Mouse (Mus musculus) midbrain, embryonic 11.5 days (tissue): ENCODE results near the gene Ust. TPM values are rescaled to one million over a fixed set of nuclear protein-coding genes. Genes with fewer than 3 reads are reported as not detected.

Experiments used
- ATAC-seq: fragments of 200-750 bp; cut with Nextera tagmentation; 2 replicates; pipeline ENCODE4 v1.8.0; 2017; ENCODE audit warnings: moderate TSS enrichment, moderate library complexity; ENCODE audit not compliant: low FRiP score
- DNase-seq: peaks from one replicate; pipeline ENCODE4 v3.0.0; 2015; ENCODE audit warnings: low spot score; ENCODE audit errors: missing footprints
- H3K27ac ChIP-seq: fragments of 300-500 bp; sonication (generic); 2 replicates; pipeline ENCODE4 v1.5.1; 2014; ENCODE audit warnings: low read depth, low read length
- H3K27me3 ChIP-seq: fragments of 300-500 bp; sonication (generic); 2 replicates; pipeline ENCODE4 v1.6.1; 2014; ENCODE audit warnings: mild to moderate bottlenecking, low read length, moderate library complexity, mixed read lengths; ENCODE audit not compliant: control insufficient read depth, insufficient read depth
- H3K36me3 ChIP-seq: fragments of 300-500 bp; sonication (generic); 2 replicates; pipeline ENCODE4 v1.6.1; 2014; ENCODE audit warnings: mild to moderate bottlenecking, low read length, moderate library complexity, mixed read lengths; ENCODE audit not compliant: control insufficient read depth, insufficient read depth
- H3K4me1 ChIP-seq: fragments of 300-500 bp; sonication (generic); 2 replicates; pipeline ENCODE4 v1.6.1; 2014; ENCODE audit warnings: low read length; ENCODE audit not compliant: control insufficient read depth, insufficient read depth
- H3K4me2 ChIP-seq: fragments of 300-500 bp; sonication (generic); 2 replicates; pipeline ENCODE4 v1.6.1; 2014; ENCODE audit warnings: mild to moderate bottlenecking, moderate library complexity
- H3K4me3 ChIP-seq: fragments of 300-500 bp; sonication (generic); 2 replicates; pipeline ENCODE4 v1.5.1; 2014; ENCODE audit warnings: low read depth, low read length
- H3K9ac ChIP-seq: fragments of 300-500 bp; sonication (generic); 2 replicates; pipeline ENCODE4 v1.6.1; 2014; ENCODE audit warnings: low read length
- H3K9me3 ChIP-seq: fragments of 300-500 bp; sonication (generic); 2 replicates; pipeline ENCODE4 v1.6.1; 2016; ENCODE audit warnings: low read length; ENCODE audit not compliant: control insufficient read depth
- WGBS: fragments of 180-500 bp; shearing (Covaris S2); extraction: QIAGEN DNeasy Blood & Tissue Kit; methylation state at CpG from one replicate; pipeline ENCODE4 v1.1.7; 2014; 5-methylcytosine and 5-hydroxymethylcytosine counted together
- polyA plus RNA-seq: library from polyadenylated mRNA; unstranded; fragments of >200 nt; fragmentation: Nextera tagmentation; extraction: Ambion mirVana; gene quantifications from 2 replicates; pipeline ENCODE4 v1.2.1, GENCODE M21; 2014

Ust gene
- polyA plus RNA-seq, 1 experiment from 2014 or later = 2.9 TPM

DNA sequence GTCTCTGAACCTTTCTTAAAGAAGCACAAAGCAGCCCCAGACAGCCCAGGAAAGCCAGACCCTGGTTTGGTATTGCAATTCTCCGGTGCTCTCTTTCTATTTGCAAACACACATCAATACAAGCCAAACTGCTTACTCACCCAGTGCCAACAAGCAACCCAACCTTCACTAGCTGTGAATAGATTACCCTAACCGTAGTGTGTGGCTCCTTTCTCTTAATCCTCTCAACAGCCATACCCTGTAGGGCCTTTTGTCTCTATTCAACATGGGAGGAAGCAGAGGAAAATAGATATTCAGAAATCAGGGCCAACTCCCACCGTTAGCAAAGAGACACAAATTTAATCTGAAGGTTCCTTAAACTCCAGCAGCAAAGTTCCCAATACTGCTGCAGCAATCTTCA, 154.4 kb downstream of the Ust start:
- 9% methylated on average over 3 of the region's 3 CpGs for WGBS
- no peak overlapping the region for H3K4me2 ChIP-seq
- H3K9ac ChIP-seq = no peak overlapping the region

DNA sequence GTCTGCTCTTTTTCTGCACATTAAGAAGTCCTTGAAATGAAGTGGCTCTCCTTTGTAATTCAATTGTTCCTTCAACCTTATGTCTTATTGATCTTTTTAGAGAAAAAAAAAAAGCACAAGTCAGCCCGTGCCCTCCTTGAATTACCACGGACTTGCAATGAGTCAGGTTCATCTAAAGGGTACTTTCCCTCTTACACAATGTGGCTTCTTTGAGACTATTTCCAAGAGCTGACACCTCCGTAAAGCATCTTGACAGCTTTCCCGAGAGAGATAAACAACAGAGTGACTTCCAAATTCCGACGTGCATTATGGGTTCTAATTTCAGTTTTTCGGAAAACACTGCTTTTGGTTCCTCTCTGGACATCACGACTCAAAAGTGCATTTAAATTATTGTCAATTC, 155.3 kb downstream of the Ust start:
- no peak for DNase-seq
- 32% methylated on average over 8 of the region's 8 CpGs for WGBS
- Histone ChIP-seq H3K27ac (no peak overlapping the region), H3K4me2 (no peak overlapping the region), H3K4me1 (peaks cover 14% of the 10 kb centered on the region), H3K9ac (no peak overlapping the region), H3K27me3 (no peaks in the 10 kb centered on the region), H3K36me3 (no peaks in the 10 kb centered on the region), H3K9me3 (no peaks in the 10 kb centered on the region), H3K4me3 (no peak overlapping the region)
- ATAC-seq = no peak

More for the DNA sequence above, 154.4 kb downstream of the Ust start:
- no peak overlapping the region for H3K4me3 ChIP-seq
- no peaks in the 10 kb centered on the region for H3K36me3 ChIP-seq
- DNase-seq = no peak
- H3K4me1 ChIP-seq = peaks cover 14% of the 10 kb centered on the region
- H3K27me3 ChIP-seq = no peaks in the 10 kb centered on the region
- ATAC-seq = peak; percentile 27; the same call in 1 of the 2 replicates
- H3K27ac ChIP-seq = no peak overlapping the region
- H3K9me3 ChIP-seq = no peaks in the 10 kb centered on the region

DNA sequence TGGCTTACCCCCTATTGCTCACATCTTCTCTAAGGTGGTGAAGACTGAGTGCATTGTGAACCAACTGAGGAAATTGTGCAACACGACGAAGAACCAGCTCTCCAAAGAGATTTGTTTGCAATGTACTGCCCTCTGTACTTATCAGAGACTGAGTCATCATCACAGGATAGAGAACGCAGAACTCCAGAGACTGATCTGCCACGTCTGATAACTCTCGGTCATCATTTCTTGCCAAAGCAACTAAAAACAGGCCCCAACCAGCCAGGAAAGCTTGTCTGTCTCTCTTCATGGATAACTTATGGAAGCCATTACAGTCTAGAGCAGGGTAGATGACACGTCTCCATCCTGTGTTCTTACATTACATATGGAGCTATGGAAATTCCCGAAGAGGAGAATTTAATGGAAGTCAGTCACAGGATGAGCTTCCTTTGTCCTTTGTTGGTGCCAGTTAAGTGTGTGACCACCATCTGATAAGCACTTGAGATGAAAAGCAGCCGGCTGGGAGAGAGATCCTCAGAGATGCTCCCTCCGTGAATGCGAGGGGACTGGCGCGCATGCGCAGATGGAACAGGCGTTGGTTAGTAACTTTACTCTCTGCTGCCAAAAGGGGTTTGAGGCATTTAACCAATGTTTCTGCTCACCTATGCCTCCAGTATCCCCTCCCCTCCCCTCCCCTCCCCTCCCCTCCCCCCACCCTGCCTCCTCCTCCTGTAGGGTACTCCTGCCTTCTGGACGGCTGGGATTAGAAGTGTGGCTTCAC, 160.2 kb downstream of the Ust start:
- Histone ChIP-seq H3K4me2 (no peak overlapping the region), H3K27ac (no peak overlapping the region), H3K27me3 (no peaks in the 10 kb centered on the region), H3K4me3 (no peak overlapping the region), H3K9ac (no peak overlapping the region), H3K36me3 (no peaks in the 10 kb centered on the region), H3K9me3 (no peaks in the 10 kb centered on the region), H3K4me1 (peaks cover 2% of the 10 kb centered on the region)
- 84% methylated on average over 15 of the region's 15 CpGs for WGBS
- ATAC-seq (no peak), DNase-seq (no peak)

DNA sequence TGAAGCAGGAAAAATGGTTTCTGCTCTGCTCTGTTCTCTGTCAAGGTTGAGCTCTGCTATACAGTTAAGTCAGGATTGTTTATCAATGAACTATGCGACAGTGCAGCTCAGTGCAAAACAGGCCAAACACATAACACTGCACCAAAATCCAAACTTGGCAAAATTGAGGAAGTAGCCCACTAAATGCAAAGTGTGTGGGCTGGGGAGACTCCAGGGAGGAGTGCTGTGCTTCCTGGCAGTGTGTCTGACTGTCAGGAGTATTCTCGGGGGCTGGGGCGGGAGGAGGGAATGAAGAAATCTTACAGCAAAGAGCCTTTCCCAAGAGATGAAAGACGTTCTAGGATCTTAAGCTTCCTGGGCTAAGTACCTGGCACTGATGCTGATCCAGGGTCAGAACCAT, 165.1 kb downstream of the Ust start:
- Histone ChIP-seq H3K9ac (no peak overlapping the region), H3K4me2 (no peak overlapping the region), H3K9me3 (no peaks in the 10 kb centered on the region), H3K36me3 (no peaks in the 10 kb centered on the region), H3K4me3 (no peak overlapping the region), H3K4me1 (no peaks in the 10 kb centered on the region), H3K27ac (no peak overlapping the region), H3K27me3 (no peaks in the 10 kb centered on the region)
- 93% methylated on average over 4 of the region's 4 CpGs for WGBS
- DNase-seq = no peak
- no peak for ATAC-seq

DNA sequence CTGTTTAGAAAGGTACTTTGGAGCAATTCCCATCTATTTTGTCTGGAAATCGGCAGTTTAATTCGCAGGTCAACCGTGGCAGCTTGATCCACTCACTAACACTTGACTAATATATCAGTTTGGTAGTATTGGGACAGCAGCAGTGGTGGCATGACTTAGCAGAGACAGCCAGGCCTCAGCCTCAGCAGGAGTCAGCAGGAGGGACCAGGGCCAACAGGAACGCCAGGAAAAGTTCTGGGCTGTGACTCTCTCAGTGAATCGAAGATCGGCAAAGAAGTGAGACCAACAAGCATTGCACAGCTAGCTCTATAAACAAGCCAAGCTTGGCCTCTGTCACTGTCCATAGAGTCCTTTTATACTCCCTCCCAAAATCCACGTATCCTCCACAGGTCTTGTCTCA, 168.0 kb downstream of the Ust start:
- 88% methylated on average over 7 of the region's 7 CpGs for WGBS
- no peak for ATAC-seq

DNA sequence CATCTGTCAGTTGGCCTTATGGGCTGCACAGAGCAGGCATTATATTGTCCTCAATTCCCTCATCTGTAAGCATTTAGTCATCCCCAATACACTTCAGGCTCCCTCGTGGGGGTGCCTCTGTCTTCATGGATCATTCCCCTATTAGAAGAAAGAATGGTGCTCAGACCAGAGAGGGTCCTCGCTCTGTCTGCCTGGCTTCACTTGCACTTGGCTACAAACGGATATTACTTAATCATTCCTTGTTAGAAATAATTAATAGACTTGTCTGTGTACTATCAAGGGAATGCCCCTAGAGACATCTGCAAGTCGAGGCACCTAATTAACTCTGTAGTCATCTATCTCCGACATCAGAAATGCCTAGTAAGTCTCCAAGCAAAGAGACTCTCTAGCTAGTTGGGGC, 171.1 kb downstream of the Ust start:
- Histone ChIP-seq H3K4me2 (no peak overlapping the region), H3K27me3 (no peaks in the 10 kb centered on the region), H3K27ac (no peak overlapping the region), H3K4me1 (no peaks in the 10 kb centered on the region), H3K9ac (no peak overlapping the region), H3K36me3 (no peaks in the 10 kb centered on the region), H3K4me3 (no peak overlapping the region), H3K9me3 (no peaks in the 10 kb centered on the region)
- 83% methylated on average over 5 of the region's 5 CpGs for WGBS
- DNase-seq = no peak
- ATAC-seq = no peak

More for the DNA sequence above, 168.0 kb downstream of the Ust start:
- DNase-seq = no peak
- Histone ChIP-seq H3K4me1 (no peaks in the 10 kb centered on the region), H3K4me3 (no peak overlapping the region), H3K36me3 (no peaks in the 10 kb centered on the region), H3K27ac (no peak overlapping the region), H3K4me2 (no peak overlapping the region), H3K9me3 (no peaks in the 10 kb centered on the region), H3K27me3 (no peaks in the 10 kb centered on the region), H3K9ac (no peak overlapping the region)

DNA sequence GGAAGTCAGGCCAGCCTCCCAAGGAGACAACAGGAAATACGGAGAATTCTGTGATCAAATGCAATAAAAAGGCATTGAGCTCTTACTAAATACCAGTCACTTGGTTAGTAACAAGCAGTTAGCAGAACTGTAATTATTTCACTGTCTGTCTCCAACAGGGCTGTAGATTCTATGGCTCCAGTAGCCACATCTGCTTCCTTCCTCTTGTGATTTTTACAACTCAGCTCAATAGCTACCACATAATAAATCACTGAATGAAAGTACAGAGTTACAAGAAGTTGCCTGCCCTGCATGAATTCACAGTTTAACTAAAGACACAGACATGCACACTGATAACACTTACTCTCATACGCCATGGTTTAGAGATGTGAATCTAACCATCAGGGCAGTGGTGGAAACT, 176.1 kb downstream of the Ust start:
- no peaks in the 10 kb centered on the region for H3K9me3 ChIP-seq
- no peaks in the 10 kb centered on the region for H3K4me1 ChIP-seq
- no peaks in the 10 kb centered on the region for H3K27me3 ChIP-seq
- DNase-seq (no peak), ATAC-seq (no peak)
- H3K4me2 ChIP-seq = no peak overlapping the region
- no peak overlapping the region for H3K27ac ChIP-seq
- 94% methylated on average over 2 of the region's 2 CpGs for WGBS
- no peak overlapping the region for H3K9ac ChIP-seq
- no peak overlapping the region for H3K4me3 ChIP-seq
- H3K36me3 ChIP-seq = no peaks in the 10 kb centered on the region

DNA sequence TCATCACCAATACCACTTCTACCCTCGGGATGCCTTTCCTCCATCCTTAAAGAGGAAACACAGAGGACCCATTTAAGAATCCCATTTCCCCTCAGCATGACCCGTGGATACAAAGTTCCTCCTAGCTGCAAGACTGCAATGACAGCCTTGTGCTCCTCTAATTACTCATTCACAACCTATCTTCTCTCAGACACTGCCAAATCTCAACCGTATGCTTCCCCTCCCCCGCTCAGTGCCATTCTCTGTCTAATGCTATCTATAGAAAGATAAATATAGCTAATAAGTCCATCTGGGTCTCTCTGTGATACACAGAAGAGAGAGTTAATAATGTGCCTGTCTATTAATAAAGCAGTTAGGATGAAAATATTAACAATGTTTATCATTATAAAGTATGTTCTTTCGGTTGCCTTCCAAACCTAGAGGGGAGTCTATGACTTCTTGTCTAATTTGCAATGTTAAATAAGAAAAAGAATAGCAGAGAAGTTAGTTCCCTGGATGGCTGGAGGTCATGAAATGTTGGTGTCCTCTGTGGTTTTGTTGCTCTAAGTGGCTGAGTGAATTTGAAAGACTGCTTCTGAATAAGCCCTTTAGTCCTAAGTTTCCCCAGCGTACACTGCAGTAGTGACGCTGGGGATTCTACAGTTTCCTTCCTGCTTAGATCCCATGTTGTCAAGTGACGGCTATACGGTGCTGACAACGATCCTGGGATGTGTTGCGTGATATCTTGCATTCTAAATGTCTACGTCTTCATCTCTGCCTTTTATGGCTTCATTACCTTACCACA, 178.8 kb downstream of the Ust start:
- Histone ChIP-seq H3K36me3 (no peaks in the 10 kb centered on the region), H3K27me3 (no peaks in the 10 kb centered on the region), H3K4me3 (no peak overlapping the region), H3K27ac (no peak overlapping the region), H3K9me3 (no peaks in the 10 kb centered on the region), H3K9ac (no peak overlapping the region), H3K4me2 (no peak overlapping the region), H3K4me1 (no peaks in the 10 kb centered on the region)
- DNase-seq (no peak), ATAC-seq (no peak)
- WGBS = 84% methylated on average over 12 of the region's 12 CpGs

DNA sequence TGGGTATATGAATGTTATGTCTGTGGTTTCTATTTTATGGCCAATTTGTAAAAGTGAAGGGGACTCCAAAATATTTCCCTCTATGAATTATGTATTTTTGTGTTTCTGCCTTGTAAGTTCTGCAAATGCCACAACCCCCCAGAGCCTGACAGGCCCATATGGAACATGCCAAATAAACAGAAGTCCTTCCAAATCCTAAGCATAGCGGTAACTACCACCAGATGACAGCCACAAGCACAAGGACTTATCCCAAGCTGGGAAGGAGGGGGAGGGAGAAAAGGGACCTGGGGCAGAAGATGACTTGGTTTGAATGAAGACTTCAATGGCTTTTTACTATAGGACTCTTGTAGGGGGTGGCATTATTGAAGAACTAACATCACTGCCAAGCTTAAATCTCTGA, 182.0 kb downstream of the Ust start:
- no peak overlapping the region for H3K9ac ChIP-seq
- no peak overlapping the region for H3K4me2 ChIP-seq
- no peak overlapping the region for H3K4me3 ChIP-seq
- H3K4me1 ChIP-seq = no peaks in the 10 kb centered on the region
- no peaks in the 10 kb centered on the region for H3K9me3 ChIP-seq
- no peak overlapping the region for H3K27ac ChIP-seq
- no peaks in the 10 kb centered on the region for H3K27me3 ChIP-seq
- no peak for ATAC-seq
- no peaks in the 10 kb centered on the region for H3K36me3 ChIP-seq
- no peak for DNase-seq
- WGBS = 86% methylated on average over 1 of the region's 1 CpGs
